Mouse (Mus musculus) gastrocnemius, adult 18-20 months (tissue): ENCODE data around the gene Dld. TPM values are rescaled to one million over a fixed set of nuclear protein-coding genes. Genes with fewer than 3 reads are reported as not detected.

Experiments
- DNase-seq: peaks from one replicate; pipeline ENCODE4 v3.0.0; 2021; ENCODE audit warnings: low spot score
- total RNA-seq, 2 experiments: library from RNA; stranded (reverse); gene quantifications; 2 replicates each; pipeline ENCODE4 v1.2.3; 2021

Gene Dld
- total RNA-seq, 2 experiments from 2014 or later, result 177 to 200 TPM

DNA sequence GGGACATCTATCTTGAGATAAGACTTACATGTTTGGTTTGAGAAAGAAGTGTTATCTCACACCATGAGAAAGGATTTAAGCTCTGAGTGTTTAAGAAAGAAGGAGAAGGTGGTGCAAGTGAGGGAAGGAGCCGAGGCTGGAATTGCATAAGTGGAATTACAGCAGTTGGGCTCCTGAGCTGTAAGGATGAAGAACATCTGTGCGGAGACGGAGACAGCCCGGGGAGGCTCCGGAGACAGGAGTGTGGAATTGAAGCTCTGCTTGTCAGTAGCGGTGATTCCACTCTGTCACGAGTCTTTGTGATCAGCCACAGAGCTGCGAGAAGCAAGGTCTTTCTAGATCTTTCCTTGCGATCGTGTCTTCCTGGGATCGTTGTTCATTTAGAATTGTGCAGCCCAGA, 56.3 kb downstream of the Dld start:
- DNase-seq, result no peak

DNA sequence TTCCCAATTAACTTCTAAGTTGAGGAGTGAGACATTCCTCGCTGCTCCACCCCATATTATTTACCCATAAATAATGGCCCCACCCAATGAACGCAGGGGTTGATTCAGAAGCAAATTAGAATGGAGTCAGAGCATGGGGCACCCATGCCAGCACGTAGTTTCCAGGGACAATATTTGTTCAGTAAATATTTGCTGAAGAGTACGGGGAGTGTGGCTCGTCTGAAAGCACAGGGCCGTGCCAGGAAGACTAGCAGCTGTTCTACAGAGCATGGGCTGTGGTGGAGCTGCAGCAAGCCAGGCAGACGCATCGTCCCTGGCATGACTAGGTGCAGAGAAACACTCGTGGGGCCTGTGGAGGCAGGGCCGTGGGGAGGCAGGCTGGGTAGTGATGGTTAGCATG, 56.7 kb downstream of the Dld start:
- no peak for DNase-seq

- DNase-seq, result no peak
Measured at GRCm38 (mm10) chr12:31293361-31294142, 57.7 kb downstream of the Dld start.

DNA sequence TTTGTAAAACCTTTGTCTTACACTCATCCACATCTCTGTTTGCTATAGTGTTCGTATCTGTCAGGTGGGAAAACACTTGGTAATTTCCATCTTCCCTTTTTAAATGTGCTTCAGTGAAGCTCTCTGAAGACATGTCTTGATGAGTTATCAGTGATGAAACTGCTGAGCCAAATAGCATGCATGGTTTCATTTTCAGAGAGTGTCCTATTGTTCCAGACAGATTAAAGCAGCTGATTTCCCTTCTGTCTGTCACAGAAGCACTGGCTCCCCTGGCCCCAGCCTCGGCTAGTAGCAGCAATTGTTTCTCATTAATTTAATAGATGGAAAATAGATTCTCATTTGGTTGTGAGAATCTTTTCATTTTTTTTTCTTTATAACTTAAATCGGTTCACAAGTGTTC, 60.3 kb downstream of the Dld start:
- no peak for DNase-seq

- no peak for DNase-seq
Measured at GRCm38 (mm10) chr12:31289046-31289445, 62.2 kb downstream of the Dld start.

DNA sequence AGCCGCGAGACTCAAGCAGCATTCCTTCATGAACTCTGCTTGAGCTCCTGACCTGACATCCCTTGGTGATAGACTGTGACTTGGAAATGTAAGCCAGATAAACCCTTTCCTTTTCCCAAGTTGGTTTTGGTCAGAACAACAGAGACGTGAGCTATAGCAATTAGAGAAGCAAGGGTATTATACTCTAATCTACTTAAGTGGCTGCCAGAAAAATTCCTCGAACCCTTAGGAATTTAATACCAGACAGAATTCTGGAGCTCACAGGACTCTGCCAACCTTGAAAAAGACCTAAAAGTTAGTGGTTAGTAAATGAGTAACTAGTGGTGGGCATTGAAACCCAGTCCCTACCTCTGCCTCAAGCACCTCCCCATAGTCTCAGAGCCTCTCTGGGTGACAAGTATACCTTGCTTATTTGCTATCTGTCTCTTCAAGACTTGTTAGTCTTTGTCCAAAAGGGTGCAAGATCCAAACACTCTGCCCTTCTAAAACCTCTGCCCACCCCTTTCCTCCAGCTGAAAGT, 67.6 kb downstream of the Dld start:
- no peak for DNase-seq

GRCm38 (mm10) chr12:31283131-31283530, 68.1 kb downstream of the Dld start:
- DNase-seq, result no peak

DNA sequence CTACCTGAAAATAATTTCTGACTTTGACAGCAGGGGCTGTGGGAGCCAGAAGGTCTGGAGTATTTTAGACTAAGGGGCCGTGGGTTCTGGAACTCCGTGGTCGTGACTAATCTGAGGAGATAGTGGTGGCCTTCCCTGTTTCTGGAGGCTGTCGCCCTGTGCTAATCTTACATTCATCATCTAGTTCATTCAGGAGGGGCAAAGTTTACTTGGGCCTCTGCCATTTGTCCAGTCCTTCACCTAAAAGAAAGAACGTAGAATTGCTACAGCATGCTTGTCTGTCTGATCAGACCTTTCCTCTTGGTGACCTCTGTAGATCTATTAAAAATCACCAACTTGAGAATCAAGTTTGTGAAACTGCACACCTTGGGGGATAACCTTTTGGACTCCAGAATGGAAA, 69.0 kb downstream of the Dld start:
- no peak for DNase-seq

Other genes starting within 250 kb of the Dld start
- not detected for gene Gm6993, start 110.7 kb downstream of the Dld start, total RNA-seq
- gene Lamb1, start 86.2 kb downstream of the Dld start, total RNA-seq, result 10 to 100 TPM; 10.8 to 13.2 TPM
- not detected for gene Slc26a3, start 39.4 kb upstream of the Dld start, total RNA-seq
- gene Cbll1, start 148.2 kb upstream of the Dld start, total RNA-seq, result 10 to 100 TPM in 1 of 2 experiments, 1 to 10 TPM in 1; 10.0 to 12.6 TPM
- not detected for gene Slc26a4, start 208.5 kb upstream of the Dld start, total RNA-seq